In genomic region chr17:43121096-43121495, GRCm38 (mm10) we compare ENCODE assay signal across 24 mouse cellular contexts.
DNase-seq lines count a peak whose midpoint lies in the region; TF ChIP-seq lines count a peak whose summit lies in the region.
"Had no signal": no experiment of that assay in that cellular context is flagged by ENCODE, and none has a peak within 500 bp of the region (broad histone marks: within the 10 kb centered on the region; RNA-seq: fewer than 3 reads in every experiment).

No protein-coding gene starts in this region.

- no peak for TF ChIP-seq CTCF in layer of hippocampus, adult 2 months (conservative IDR thresholded peaks at IDR 0.05)

- peak overlapping the region; percentile 72 for H3K27ac ChIP-seq in layer of hippocampus, adult 2 months
- H3K27ac ChIP-seq: embryonic facial prominence, embryonic 12.5 days; forebrain, embryonic 12.5 days; heart, adult 2 months; heart, embryonic 15.5 days; hindbrain, embryonic 14.5 days; liver, embryonic 14.5 days; midbrain, embryonic 13.5 days had no signal

- peak; percentile 61 for DNase-seq in heart, adult 11 months
- DNase-seq in heart, adult 8-10 months (ENCODE audit: low spot score): no peak
- peak; percentile 48 for DNase-seq in brain, adult 2 months (ENCODE audit: low read depth, low spot score)
- DNase-seq in layer of hippocampus, adult 2 months (ENCODE audit: low spot score in 2 of 2): peak; percentile 19 to 28
- peak; percentile 26 for DNase-seq in right cerebral cortex, postnatal 25 days
- DNase-seq in lung, postnatal 25 days (ENCODE audit: low spot score): no peak
- no peak for DNase-seq in adrenal gland, postnatal 4 days (ENCODE audit: low spot score in 2 of 2)
- DNase-seq: adrenal gland, postnatal 36 days; cerebellum, adult 18-20 months; cerebellum, postnatal 14 days; gastrocnemius, postnatal 25 days; heart, adult 2 months; heart, postnatal 4 days; kidney, adult 18-20 months; lung, embryonic 14.5 days; lung, postnatal 36 days; thymus, postnatal 14 days had no signal

- H3K4me3 ChIP-seq in layer of hippocampus, adult 2 months: no peak overlapping the region
- H3K4me3 ChIP-seq: embryonic facial prominence, embryonic 12.5 days; forebrain, embryonic 12.5 days; heart, adult 2 months; heart, embryonic 15.5 days; megakaryocyte, embryonic 14.5 days; midbrain, embryonic 13.5 days had no signal

Comparison
In these comparisons a context has a peak if more than half of its experiments do, and no peak if none do; other contexts are left out.
1. DNase-seq: peak in heart, adult 11 months (single experiment), brain, adult 2 months (single experiment), layer of hippocampus, adult 2 months (2 of 2) and right cerebral cortex, postnatal 25 days (single experiment); none in heart, adult 8-10 months (single experiment), lung, postnatal 25 days (single experiment) and adrenal gland, postnatal 4 days (0 of 2).